Mouse (Mus musculus): ENCODE measurements around the gene Zer1.

Zer1 gene

GRCm38 (mm10) chr2:30128789-30129188, 4.4 kb upstream of the Zer1 start:
- peak; percentile 15 for DNase-seq (ENCODE audit: low spot score)

DNA sequence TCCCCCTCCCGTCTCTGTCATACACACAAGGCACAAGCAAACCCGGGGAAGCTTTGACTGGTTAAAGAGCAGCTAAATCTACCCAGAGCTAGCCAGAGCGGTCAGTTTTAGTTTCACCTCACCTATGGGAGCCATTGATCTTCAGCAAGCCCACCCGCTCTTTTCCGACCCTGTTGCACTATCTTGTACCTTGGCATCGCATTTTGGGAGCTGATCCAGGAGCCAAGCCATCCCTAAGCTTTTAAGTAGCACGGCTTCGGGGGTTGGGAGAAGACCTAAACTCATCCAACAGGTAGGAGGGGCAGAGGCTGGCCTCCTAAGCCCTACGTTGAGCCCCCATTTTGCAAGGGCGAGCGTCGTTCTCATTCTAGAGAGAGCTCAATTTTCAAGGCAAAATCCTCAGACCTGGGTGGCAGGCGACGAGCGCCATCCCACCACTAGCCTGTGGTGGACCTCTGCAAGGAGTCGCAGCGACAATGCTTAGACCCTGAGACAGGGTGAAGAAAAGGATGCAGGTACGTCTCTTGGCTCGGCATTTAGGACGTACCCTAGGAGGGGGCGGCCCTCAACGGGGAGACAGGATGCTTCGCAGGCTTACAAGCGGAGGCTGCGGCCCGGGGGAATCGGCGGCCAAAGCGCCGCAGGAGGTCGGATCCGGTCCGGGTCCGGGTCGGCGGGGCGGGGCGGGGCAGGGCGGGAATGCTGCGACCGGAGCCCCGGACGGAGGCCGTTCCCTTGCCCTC, 485 bp downstream of the Zer1 start:
- DNase-seq (ENCODE audit: low spot score) = no peak

- DNase-seq (ENCODE audit: low spot score) = no peak
These were observed 1.6 kb downstream of the Zer1 start for GRCm38 (mm10) chr2:30122766-30123165.

DNA sequence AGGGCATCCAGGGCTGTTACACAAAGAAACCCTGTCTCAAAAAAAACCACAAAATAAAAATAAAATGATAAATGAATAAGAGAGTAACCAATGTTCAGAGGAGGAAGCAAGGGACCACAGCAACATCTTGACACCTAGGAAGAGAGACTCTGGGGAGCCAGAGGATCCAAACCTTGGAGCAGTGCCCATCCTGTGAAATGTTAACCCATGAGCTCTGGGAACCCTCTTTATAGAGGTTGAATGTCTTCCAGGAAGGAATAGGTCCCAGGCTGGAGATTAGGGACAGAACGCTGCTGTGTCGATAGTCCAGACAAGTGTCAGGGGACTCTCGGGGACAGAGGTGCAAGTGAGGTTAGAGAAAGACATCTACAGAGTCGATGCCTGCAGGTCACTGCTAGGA, 4.1 kb downstream of the Zer1 start:
- no peak for DNase-seq (ENCODE audit: low spot score)

DNA sequence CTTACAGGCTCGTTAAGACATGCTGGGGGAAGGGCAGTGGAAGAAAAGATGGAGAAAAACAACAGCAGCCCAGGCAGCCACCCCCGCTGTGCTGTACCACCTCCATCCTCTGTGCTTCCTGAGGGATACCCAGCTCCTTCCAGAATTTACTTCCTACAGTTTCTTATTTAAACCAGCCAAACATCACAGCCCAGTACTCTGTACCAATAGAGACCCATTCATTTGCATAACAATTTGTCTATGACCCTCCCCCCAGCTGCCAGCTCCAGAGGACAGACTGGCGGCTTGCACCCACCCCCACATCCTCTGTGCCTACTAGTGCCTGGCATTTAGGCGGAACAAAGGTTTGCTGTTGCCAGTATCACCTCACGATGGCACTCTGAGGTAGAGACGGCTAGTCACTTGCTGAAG, 4.7 kb downstream of the Zer1 start:
- DNase-seq (ENCODE audit: low spot score) = no peak

DNA sequence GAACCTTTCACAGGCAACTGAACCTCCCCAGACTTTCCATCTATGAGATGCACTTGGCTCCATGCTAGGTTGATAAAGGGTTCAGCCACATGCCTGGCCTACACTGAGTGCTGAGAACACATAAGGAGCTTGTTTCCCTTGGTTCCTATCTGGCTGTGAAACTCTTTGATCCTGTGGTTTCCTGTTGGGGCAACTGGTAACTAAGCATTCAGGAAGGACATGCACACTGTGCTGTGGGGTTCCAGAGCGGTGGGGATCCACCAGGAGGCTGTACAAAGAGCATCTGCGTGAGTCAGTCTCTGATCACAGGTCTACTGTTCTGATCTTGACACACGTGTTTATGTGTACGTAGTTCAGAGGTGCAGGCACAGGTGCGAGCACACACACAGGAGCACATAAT, 11.8 kb downstream of the Zer1 start:
- no peak for DNase-seq (ENCODE audit: low spot score)

DNA sequence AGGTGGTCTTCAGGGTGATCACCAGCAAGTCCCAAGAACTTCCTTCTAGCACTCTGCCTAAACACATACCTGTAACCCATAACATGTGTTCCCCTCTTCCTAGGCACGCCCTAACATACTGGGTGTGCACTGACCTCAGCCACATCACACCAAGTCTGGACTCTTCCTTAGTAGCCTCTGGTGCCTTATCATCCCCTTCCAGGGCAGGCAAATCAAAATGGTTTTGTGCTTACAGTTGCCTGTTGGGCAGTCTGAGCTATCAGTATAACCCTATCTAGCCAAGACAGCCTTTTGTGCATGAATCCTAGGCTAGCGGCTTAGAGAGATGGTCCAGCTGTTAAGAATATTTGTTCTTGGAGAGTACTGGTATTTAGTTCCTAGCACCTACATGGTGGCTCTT, 12.9 kb downstream of the Zer1 start:
- no peak for DNase-seq (ENCODE audit: low spot score)

DNA sequence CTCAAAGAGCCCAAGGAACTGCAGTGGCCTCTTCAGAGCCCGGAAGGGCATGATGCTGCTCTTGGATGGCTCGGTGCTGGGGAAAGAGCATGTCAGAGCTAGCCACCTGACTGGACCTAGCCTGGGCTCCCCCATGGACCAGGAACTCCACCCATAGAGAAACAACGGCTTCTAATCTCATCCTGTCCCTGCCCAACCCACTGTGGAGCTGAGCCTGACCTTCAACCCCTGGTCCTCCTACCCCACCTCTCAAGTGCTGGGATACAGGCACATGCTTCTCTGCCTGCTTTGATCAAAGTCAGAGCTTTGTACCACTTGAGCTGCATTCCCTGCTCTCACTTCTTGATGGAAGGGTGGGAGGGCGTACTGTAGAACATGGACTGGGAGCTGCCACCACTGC, 16.1 kb downstream of the Zer1 start:
- no peak for DNase-seq (ENCODE audit: low spot score)

- no peak for DNase-seq (ENCODE audit: low spot score)
These were observed 16.7 kb downstream of the Zer1 start for GRCm38 (mm10) chr2:30107646-30108045.

DNA sequence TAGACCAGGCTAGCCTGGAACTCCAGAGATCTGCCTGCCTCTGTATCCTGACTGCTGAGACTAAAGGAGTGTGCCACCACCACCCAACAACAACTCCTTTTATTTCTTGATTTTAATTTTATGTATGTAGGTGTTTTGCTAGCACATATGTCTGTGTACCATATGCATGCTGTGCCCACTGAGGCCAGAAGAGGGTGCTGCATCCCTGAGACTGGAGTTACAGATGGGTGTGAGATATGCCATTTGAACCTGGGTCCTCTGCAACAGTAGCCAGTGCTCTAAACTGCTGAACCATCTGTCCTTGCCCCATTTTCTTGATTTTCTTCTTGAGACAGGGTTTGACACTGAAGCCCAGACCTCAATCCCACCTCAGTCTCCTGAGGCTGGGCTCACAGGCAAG, 18.0 kb downstream of the Zer1 start:
- DNase-seq (ENCODE audit: low spot score) = peak; percentile 59

DNA sequence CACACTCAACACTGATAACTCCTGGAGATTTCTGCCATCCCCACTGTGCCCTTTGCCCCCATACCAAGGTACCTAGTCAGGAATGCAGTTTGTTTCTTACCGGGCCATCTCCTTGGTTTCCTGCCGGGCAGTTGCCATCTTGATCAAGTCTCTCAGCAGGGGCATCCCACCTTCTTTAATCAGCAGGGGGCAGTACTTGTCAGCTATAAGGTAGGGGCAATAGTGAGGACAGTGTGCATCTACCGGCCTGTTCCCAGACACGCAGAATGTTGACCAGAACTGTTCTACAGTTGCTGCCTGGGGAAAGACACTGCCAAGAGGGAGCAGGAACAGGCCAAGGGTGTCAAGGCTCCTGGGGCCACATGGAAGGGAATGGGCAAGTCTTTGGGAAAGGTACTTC, 24.2 kb downstream of the Zer1 start:
- DNase-seq (ENCODE audit: low spot score) = no peak

DNA sequence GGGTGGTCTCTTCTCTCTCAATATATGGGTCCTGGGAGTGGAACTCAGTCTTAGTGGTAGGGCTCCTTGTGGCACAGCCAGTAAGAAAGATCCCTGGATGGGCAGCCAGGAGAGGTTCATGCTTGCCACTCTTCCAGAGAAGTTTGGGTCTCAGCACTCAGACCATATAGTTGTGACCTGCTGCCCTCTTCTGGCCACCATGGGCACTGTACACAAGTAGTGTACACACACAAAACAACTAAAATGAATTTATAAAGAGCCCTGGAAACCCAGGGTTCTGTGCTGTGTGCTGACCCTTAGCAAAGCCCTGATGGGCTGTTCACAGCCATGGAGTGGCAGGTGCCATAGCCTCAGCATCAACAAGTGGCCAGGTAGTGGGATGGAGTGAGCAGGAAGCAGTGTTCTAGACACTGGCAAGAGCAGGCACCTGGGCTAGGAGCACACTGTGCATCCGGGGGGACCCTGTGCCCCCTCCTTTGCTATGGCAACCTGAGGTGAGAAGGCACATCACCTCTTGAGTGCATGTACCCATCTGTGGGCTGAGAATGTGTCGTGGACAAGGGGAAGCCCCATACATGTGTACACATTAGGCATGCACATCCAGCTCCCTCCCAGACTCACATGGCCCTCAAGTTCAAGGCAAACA, 28.4 kb downstream of the Zer1 start:
- peak; percentile 67 for DNase-seq (ENCODE audit: low spot score)

DNA sequence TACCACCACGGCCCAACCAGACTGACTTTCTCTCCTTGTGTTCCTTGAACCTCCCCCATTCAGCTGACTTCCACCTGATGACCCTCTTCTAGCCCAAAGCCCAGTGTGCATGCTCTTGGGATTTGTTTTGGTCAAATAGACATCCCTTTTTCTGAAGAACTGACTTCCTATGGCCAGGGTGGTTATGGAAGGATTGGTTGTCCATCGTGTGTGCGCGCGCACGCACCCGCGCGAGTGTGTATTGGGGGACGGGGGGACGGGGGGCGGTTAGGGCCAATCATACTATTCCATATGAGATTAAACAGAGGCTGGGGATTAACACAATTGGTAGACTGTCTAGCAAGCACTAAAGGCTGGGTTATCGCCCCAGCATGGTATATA, 30.2 kb downstream of the Zer1 start:
- DNase-seq (ENCODE audit: low spot score) = no peak

DNA sequence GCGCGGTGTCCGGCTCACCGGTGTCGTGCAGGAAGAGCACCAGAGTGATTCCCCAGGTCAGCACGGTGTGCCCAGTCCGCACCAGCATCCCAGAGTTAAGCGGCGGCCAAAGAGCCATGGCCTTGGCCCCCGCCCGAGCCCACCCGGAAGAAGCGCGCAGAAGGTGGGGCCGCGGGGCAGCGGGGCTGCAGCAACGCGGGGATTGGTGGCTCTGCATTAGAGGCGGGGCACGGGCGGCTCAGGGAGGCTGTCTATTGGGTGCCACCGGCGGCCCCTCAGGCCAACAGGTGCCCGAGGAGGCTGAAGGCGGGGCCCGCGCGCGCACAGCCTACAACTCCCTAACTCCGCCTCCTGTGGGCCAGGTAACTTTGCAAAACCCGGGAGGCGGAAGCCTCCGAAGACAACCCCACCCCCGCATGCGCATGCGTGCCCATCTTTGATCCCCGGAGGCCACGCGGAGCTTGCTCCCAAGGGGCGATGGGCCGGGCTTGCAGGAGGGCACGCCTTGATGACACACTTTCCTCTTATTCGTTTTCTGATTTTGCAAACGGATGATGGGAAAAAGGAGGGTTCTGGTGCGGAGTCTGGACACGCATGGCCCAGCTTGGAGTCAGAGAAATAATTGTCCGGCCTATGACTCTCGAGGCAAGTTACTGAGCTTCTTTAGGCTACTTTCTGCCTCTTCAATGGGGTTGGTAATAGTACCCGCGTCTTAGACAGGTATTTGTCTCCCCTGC, 30.7 kb downstream of the Zer1 start, which contains the start of gene Zdhhc12:
Zdhhc12 (minus strand) TSS at position 178 of the 737 bp plus-strand sequence.
- peak; percentile 98 for DNase-seq (ENCODE audit: low spot score)

GRCm38 (mm10) chr2:30092280-30092918, 32.0 kb downstream of the Zer1 start:
- no peak for DNase-seq (ENCODE audit: low spot score)

DNA sequence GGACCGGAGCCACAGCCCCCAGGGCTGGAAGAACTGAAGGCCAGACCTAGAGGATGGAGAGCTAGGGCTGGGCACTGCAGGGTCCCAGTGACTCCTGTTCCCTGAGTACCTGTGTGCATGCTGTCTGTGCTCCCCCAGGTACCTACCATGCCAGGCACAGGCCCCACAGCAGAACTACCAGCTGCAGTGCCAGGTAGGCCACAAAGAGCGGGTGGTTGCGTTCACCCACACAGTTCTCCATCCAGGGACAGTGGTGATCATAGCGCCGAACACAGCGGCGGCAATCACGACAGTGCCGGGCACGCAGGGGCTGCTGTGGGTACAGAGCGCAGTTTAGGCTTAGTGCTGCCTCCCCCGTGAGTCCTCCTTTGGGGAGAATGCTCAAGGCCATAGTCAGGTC, 32.9 kb downstream of the Zer1 start:
- DNase-seq (ENCODE audit: low spot score) = no peak

DNA sequence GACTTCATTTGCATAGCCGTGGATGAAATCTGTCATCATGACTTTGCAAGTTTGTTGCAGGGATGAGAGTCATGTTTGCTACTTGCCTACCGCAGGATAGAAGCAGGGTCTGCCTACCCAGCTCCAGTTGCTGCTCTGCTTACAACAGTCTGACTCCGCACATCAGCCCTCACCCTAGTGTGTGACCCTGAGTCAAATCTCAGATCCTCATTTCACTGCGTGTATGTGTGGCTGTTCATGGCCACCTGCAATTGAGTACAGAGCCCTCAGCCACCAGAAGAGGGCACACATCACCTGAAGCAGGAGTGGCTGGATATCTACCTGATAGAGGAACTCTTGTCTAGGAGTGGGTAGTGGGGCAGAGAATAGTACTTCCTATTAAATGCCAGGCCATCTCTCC, 37.1 kb downstream of the Zer1 start:
- DNase-seq (ENCODE audit: low spot score) = no peak

DNA sequence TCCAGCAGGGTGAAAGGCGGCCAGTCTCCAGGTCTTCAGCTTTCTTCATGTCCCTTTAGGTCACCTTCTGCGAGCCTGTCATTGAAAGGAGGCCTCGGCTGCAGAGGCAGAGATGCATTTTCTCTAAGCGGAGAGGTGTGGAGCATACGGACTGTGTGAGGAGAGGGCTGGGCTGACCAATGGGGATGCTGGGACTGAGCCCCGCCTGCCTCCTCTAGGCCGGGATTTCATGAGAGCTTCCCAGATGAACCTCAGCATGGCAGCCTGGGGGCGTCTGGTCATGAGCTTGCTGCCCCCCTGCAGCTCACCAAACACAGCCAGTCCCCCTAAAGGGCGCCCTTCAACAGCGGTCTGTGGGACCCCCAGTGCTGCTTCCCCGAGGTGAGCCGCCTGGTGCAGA, 39.8 kb downstream of the Zer1 start:
- DNase-seq (ENCODE audit: low spot score) = no peak

DNA sequence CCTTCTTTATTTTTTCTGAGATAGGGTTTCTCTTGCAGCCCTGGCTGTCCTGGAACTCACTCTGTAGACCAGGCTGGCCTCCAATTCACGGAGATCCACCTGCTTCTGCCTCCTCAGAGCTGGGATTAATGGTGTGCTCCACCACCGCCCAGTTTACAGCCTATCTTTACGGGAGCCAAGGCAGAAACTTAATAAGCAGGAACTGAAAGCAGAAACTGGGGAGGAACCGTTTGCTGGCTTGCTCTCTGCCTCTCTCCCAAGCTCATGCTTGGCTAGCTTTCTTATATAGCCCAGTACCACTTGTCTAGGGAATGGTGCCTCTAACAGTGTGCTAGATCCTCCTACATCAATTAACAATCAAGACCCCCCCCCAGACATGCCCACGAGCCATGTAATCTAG, 40.3 kb downstream of the Zer1 start:
- no peak for DNase-seq (ENCODE audit: low spot score)

DNA sequence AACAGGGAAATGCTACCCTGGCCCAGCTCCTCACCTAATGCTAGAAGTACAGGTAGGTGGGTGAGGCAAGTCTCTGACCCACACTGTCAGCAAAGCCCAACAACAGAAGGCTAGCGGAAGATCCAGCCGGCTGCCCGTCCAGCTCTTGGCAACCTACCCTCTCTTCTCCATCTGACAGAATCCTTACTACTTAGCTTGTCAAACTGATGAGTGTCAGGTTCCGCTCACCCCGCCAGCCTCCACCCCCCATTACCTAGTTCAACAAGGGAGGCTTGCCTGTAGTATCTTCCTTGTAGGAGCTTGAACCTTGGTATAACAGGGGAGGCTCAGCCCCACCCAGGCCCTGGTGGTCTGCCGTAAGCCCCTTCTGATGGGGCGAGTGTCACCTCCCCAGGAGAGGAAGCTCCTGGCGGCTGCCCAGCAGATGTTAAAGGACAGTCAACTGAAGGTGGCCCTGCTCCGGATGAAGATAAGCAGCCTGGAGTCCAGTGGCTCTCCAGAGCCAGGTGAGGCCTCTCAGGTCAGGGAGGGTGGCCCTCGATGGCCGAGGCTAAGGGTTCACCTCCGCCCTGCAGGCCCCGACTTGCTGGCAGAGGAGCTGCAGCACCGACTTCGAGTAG, 44.1 kb downstream of the Zer1 start:
- DNase-seq (ENCODE audit: low spot score) = no peak

- no peak for DNase-seq (ENCODE audit: low spot score)
These were observed 45.6 kb downstream of the Zer1 start for GRCm38 (mm10) chr2:30078760-30079159.

DNA sequence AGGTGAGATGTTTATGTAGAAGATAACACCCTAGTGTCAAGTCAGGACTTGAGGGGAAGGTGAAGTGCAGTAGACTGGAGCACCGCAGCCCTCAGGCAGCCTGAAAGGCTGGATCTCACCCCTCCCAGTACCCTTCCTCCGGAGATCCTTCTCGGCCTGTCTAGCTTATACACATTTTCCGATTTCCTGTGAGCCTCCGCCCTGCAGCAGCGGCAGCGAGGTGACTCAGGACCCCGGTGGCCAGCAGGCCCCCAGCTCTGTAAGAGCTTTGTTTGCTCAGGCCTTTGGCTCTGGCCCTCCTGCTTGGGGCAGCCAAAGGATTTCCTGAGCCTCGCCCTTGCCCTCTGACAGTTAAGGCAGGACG, 46.1 kb downstream of the Zer1 start:
- no peak for DNase-seq (ENCODE audit: low spot score)
